Mouse (Mus musculus) liver, postnatal 0 days (tissue): Measurements from ENCODE around the gene Rps6ka5.

Experiments
- CTCF ChIP-seq: sonication (generic); IDR thresholded peaks from 2 replicates; pipeline ENCODE4 v1.5.1; 2016; ENCODE audit warnings: antibody characterized with exemption, low read depth
- EP300 ChIP-seq: IDR thresholded peaks from 2 replicates; pipeline ENCODE4 v1.6.1; 2016; ENCODE audit warnings: antibody characterized with exemption, low read depth, mild to moderate bottlenecking

- TF ChIP-seq CTCF (no peak), EP300 (no peak)
Measured at GRCm38 (mm10) chr12:100738498-100738897, 11.7 kb upstream of the Rps6ka5 start.
